Mouse (Mus musculus) stomach, embryonic 14.5 days (tissue): ENCODE measurements at regions not wholly inside any gene's neighbourhood (a gene's known extent, or its start where the extent isn't known, plus 50 kb on each side); places are given as distances from the start of the nearest gene placed in this dataset.

Experiments used
- ATAC-seq: fragments of 200-750 bp; cut with Nextera tagmentation; 2 replicates; pipeline ENCODE4 v1.8.0; 2017; ENCODE audit warnings: low read depth, moderate TSS enrichment; ENCODE audit not compliant: insufficient number of reproducible peaks, insufficient read depth, low FRiP score
- H3K27ac ChIP-seq: fragments of 300-500 bp; sonication (generic); 2 replicates; pipeline ENCODE4 v1.5.1; 2014; ENCODE audit warnings: mild to moderate bottlenecking, low read length, moderate library complexity, mixed read lengths
- H3K27me3 ChIP-seq: fragments of 300-500 bp; sonication (generic); 2 replicates; pipeline ENCODE4 v1.6.1; 2014; ENCODE audit warnings: low read length, control low read depth, mixed read lengths; ENCODE audit not compliant: control insufficient read depth, insufficient read depth
- H3K36me3 ChIP-seq: fragments of 300-500 bp; sonication (generic); 2 replicates; pipeline ENCODE4 v1.6.1; 2014; ENCODE audit warnings: mild to moderate bottlenecking, control low read depth, low read length, moderate library complexity, mixed read lengths; ENCODE audit not compliant: control insufficient read depth, insufficient read depth
- H3K4me1 ChIP-seq: fragments of 300-500 bp; sonication (generic); 2 replicates; pipeline ENCODE4 v1.6.1; 2014; ENCODE audit warnings: low read length, control low read depth, mixed read lengths; ENCODE audit not compliant: control insufficient read depth, insufficient read depth
- H3K4me2 ChIP-seq: fragments of 300-500 bp; sonication (generic); replicated peaks from 2 replicates; pipeline ENCODE4 v1.6.1; 2014; ENCODE audit warnings: low read depth, low read length, control low read depth
- H3K4me3 ChIP-seq: fragments of 300-500 bp; sonication (generic); 2 replicates; pipeline ENCODE4 v1.5.1; 2014; ENCODE audit warnings: low read depth, low read length, control low read depth
- H3K9ac ChIP-seq: fragments of 300-500 bp; sonication (generic); replicated peaks from 2 replicates; pipeline ENCODE4 v1.6.1; 2014; ENCODE audit warnings: low read depth, mild to moderate bottlenecking, control low read depth, low read length, moderate library complexity, mixed read lengths
- H3K9me3 ChIP-seq: fragments of 300-500 bp; sonication (generic); 2 replicates; pipeline ENCODE4 v1.6.1; 2016; ENCODE audit warnings: low read depth, low read length, control low read depth; ENCODE audit not compliant: control insufficient read depth
- WGBS: fragments of 180-500 bp; shearing (Covaris S2); extraction: QIAGEN DNeasy Blood & Tissue Kit; methylation state at CpG from one replicate; pipeline ENCODE4 v1.1.7; 2014; 5-methylcytosine and 5-hydroxymethylcytosine counted together

GRCm38 (mm10) chr17:83276000-83276891 lies 61.2 kb downstream of the Pkdcc start:
- no peaks in the 10 kb centered on the region for H3K27me3 ChIP-seq
- H3K4me1 ChIP-seq, result peaks cover 21% of the 10 kb centered on the region
- H3K4me3 ChIP-seq, result peak overlapping the region; percentile 39
- H3K36me3 ChIP-seq, result no peaks in the 10 kb centered on the region
- ATAC-seq, result peak; percentile 70
- peak overlapping the region; percentile 85 for H3K4me2 ChIP-seq
- H3K9me3 ChIP-seq, result no peaks in the 10 kb centered on the region
- WGBS, result 2% methylated on average over 64 of the region's 64 CpGs
- peak overlapping the region; percentile 50 for H3K9ac ChIP-seq
- peak overlapping the region; percentile 84 for H3K27ac ChIP-seq

- Histone ChIP-seq H3K27me3 (no peaks in the 10 kb centered on the region), H3K4me1 (peaks cover 21% of the 10 kb centered on the region), H3K4me2 (peak overlapping the region; percentile 85)
These were observed 62.2 kb downstream of the Pkdcc start for GRCm38 (mm10) chr17:83277117-83277947.

GRCm38 (mm10) chr17:83277948-83278924 lies 63.1 kb downstream of the Pkdcc start:
- Histone ChIP-seq H3K27ac (peak overlapping the region; percentile 84), H3K9me3 (no peaks in the 10 kb centered on the region), H3K27me3 (no peaks in the 10 kb centered on the region), H3K9ac (no peak overlapping the region), H3K4me3 (peak overlapping the region; percentile 20; the same call in 1 of the 2 replicates), H3K4me2 (peak overlapping the region; percentile 85), H3K4me1 (peaks cover 21% of the 10 kb centered on the region), H3K36me3 (no peaks in the 10 kb centered on the region)
- no peak for ATAC-seq
- 73% methylated on average over 14 of the region's 14 CpGs for WGBS

More at GRCm38 (mm10) chr17:83277117-83277947, 62.2 kb downstream of the Pkdcc start:
- ATAC-seq, result peak; percentile 63
- Histone ChIP-seq H3K27ac (peak overlapping the region; percentile 84), H3K36me3 (no peaks in the 10 kb centered on the region), H3K9me3 (no peaks in the 10 kb centered on the region), H3K4me3 (peak overlapping the region; percentile 39), H3K9ac (no peak overlapping the region)
- 22% methylated on average over 26 of the region's 26 CpGs for WGBS

- peaks cover 9% of the 10 kb centered on the region for H3K4me1 ChIP-seq
- no peaks in the 10 kb centered on the region for H3K36me3 ChIP-seq
- H3K4me2 ChIP-seq, result no peak overlapping the region
- H3K27ac ChIP-seq, result no peak overlapping the region
- no peak overlapping the region for H3K4me3 ChIP-seq
- H3K9ac ChIP-seq, result no peak overlapping the region
- ATAC-seq, result no peak
- 60% methylated on average over 3 of the region's 3 CpGs for WGBS
- H3K27me3 ChIP-seq, result no peaks in the 10 kb centered on the region
- H3K9me3 ChIP-seq, result no peaks in the 10 kb centered on the region
These were observed 67.4 kb upstream of the Eml4 start for GRCm38 (mm10) chr17:83283328-83283727.

GRCm38 (mm10) chr17:83287381-83288142 lies 63.2 kb upstream of the Eml4 start:
- 46% methylated on average over 6 of the region's 6 CpGs for WGBS
- H3K4me3 ChIP-seq, result no peak overlapping the region
- no peaks in the 10 kb centered on the region for H3K9me3 ChIP-seq
- ATAC-seq, result peak; percentile 37; the same call in 1 of the 2 replicates
- peak overlapping the region; percentile 15; the same call in 1 of the 2 replicates for H3K27ac ChIP-seq
- H3K9ac ChIP-seq, result no peak overlapping the region
- H3K27me3 ChIP-seq, result no peaks in the 10 kb centered on the region
- H3K4me1 ChIP-seq, result peaks cover 9% of the 10 kb centered on the region
- no peaks in the 10 kb centered on the region for H3K36me3 ChIP-seq
- H3K4me2 ChIP-seq, result no peak overlapping the region

GRCm38 (mm10) chr17:83288143-83288492 lies 62.6 kb upstream of the Eml4 start:
- peak overlapping the region; percentile 15; the same call in 1 of the 2 replicates for H3K27ac ChIP-seq

GRCm38 (mm10) chr17:83295526-83296238 lies 55.0 kb upstream of the Eml4 start:
- no peaks in the 10 kb centered on the region for H3K4me1 ChIP-seq
- H3K9ac ChIP-seq, result no peak overlapping the region
- H3K4me2 ChIP-seq, result no peak overlapping the region
- H3K4me3 ChIP-seq, result no peak overlapping the region
- no peaks in the 10 kb centered on the region for H3K36me3 ChIP-seq
- 57% methylated on average over 13 of the region's 13 CpGs for WGBS
- H3K27ac ChIP-seq, result no peak overlapping the region
- no peaks in the 10 kb centered on the region for H3K27me3 ChIP-seq
- ATAC-seq, result no peak
- H3K9me3 ChIP-seq, result no peaks in the 10 kb centered on the region

More at GRCm38 (mm10) chr17:83288143-83288492, 62.6 kb upstream of the Eml4 start:
- H3K9ac ChIP-seq, result no peak overlapping the region
- H3K4me3 ChIP-seq, result no peak overlapping the region
- H3K9me3 ChIP-seq, result no peaks in the 10 kb centered on the region
- no peaks in the 10 kb centered on the region for H3K27me3 ChIP-seq
- peak; percentile 62 for ATAC-seq
- H3K36me3 ChIP-seq, result no peaks in the 10 kb centered on the region
- peaks cover 9% of the 10 kb centered on the region for H3K4me1 ChIP-seq
- H3K4me2 ChIP-seq, result no peak overlapping the region
- 25% methylated on average over 7 of the region's 7 CpGs for WGBS
